Comparison of ENCODE assay signal across 25 mouse cellular contexts in the genomic region with DNA sequence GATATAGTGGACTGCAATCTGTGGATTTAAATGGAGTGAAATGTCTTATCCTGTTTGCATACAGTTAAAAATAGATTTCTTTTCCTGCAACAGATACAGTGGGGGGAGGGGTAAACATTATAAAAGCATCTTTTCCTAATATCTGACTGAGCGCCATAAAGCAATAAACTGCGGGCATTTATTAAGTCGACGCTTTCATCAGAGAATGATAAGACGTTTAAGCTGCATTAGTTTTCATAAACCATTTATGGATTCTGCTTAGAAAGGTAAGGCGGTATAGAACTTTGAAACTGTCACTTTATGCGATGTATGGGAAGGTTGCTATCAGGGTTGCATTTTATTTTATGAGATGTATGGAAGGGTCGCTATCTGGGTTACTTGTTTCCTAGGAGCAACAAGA.
"Had no signal": no experiment of that assay in that cellular context is flagged by ENCODE, and none has a peak within 500 bp of the region (broad histone marks: within the 10 kb centered on the region; RNA-seq: fewer than 3 reads in every experiment).

No protein-coding gene starts in this region.

- DNase-seq: forebrain, postnatal 0 days; gastrocnemius, postnatal 14 days; gastrocnemius, postnatal 36 days; heart, adult 18-20 months; heart, postnatal 14 days; heart, postnatal 36 days; kidney, adult 11 months; kidney, adult 2 months; kidney, adult 9 months; kidney, postnatal 14 days; kidney, postnatal 36 days; layer of hippocampus, adult 9-11 months; layer of hippocampus, postnatal 36 days; left cerebral cortex, postnatal 4 days had no signal

- ATAC-seq: hindbrain, postnatal 0 days; liver, embryonic 12.5 days had no signal

- H3K4me3 ChIP-seq: heart, embryonic 13.5 days; heart, embryonic 15.5 days; hindbrain, embryonic 13.5 days; hindbrain, embryonic 15.5 days; kidney, embryonic 15.5 days; limb, embryonic 13.5 days; limb, embryonic 15.5 days; liver, embryonic 12.5 days had no signal

- H3K4me1 ChIP-seq: hindbrain, embryonic 15.5 days; liver, embryonic 12.5 days had no signal

- H3K27me3 ChIP-seq: heart, embryonic 13.5 days; heart, embryonic 15.5 days; hindbrain, embryonic 13.5 days; hindbrain, embryonic 15.5 days; kidney, embryonic 15.5 days; limb, embryonic 13.5 days; limb, embryonic 15.5 days; liver, embryonic 12.5 days had no signal

- H3K36me3 ChIP-seq: heart, embryonic 13.5 days; heart, embryonic 15.5 days; kidney, embryonic 15.5 days; liver, embryonic 12.5 days had no signal

- H3K9ac ChIP-seq: forebrain, postnatal 0 days; heart, embryonic 13.5 days; heart, embryonic 15.5 days; hindbrain, embryonic 13.5 days; hindbrain, embryonic 15.5 days; kidney, embryonic 15.5 days; limb, embryonic 13.5 days; limb, embryonic 15.5 days; liver, embryonic 12.5 days had no signal

- H3K27ac ChIP-seq: heart, embryonic 13.5 days; heart, embryonic 15.5 days; hindbrain, embryonic 13.5 days; hindbrain, embryonic 15.5 days; hindbrain, postnatal 0 days; kidney, embryonic 15.5 days; kidney, postnatal 0 days; limb, embryonic 13.5 days; limb, embryonic 15.5 days; liver, embryonic 12.5 days had no signal

- H3K9me3 ChIP-seq: heart, embryonic 13.5 days; heart, embryonic 15.5 days; hindbrain, embryonic 13.5 days; hindbrain, embryonic 15.5 days; kidney, embryonic 15.5 days; limb, embryonic 13.5 days; limb, embryonic 15.5 days; liver, embryonic 12.5 days had no signal

- H3K4me2 ChIP-seq: heart, embryonic 11.5 days; heart, embryonic 13.5 days; heart, embryonic 15.5 days; hindbrain, embryonic 13.5 days; hindbrain, embryonic 15.5 days; kidney, embryonic 15.5 days; limb, embryonic 13.5 days; limb, embryonic 15.5 days; liver, embryonic 12.5 days had no signal
